Mouse (Mus musculus): ENCODE measurements at regions not wholly inside any gene's neighbourhood (a gene's known extent, or its start where the extent isn't known, plus 50 kb on each side); places are given as distances from the start of the nearest gene placed in this dataset.

GRCm38 (mm10) chr10:43769026-43769425 is 132.5 kb downstream of the Qrsl1 start:
- 78% methylated on average over 3 of the region's 3 CpGs for WGBS
- no peak for ATAC-seq (ENCODE audit: low FRiP score, low TSS enrichment)
- H3K9me3 ChIP-seq (ENCODE audit: control insufficient read depth, low read length) = no peaks in the 10 kb centered on the region

DNA sequence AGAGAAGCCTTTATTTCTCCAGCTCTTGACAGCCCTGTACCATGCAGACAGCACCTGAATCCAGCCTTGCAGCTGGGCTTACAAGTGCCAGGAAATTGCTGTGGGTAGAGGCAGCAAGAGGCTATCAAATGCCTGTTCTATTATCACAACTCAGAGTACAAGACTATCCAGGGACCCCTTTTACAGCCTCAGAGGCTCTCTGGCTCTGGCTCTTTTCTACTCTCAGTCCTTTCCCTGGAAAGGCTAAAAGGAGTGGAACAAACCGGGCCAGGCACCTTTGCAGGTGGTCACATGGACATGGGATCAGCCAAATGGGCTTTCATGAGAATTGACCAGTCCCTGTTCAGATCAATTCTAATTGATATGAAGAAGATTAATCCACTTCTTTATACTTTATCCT is 125.7 kb downstream of the Qrsl1 start:
- DNase-seq (no peak), ATAC-seq (ENCODE audit: low FRiP score, low TSS enrichment) (no peak)
- H3K36me3 ChIP-seq (ENCODE audit: control insufficient read depth, insufficient read depth, low read length) = no peaks in the 10 kb centered on the region
- 90% methylated on average over 1 of the region's 1 CpGs for WGBS
- H3K9ac ChIP-seq (replicated peaks; ENCODE audit: low read length) = no peak overlapping the region
- no peaks in the 10 kb centered on the region for H3K9me3 ChIP-seq (ENCODE audit: control insufficient read depth, low read length)
- no peaks in the 10 kb centered on the region for H3K27me3 ChIP-seq (ENCODE audit: control insufficient read depth, insufficient read depth, low read length)
- no peak overlapping the region for H3K4me2 ChIP-seq (ENCODE audit: low read length)
- H3K4me3 ChIP-seq (replicated peaks; ENCODE audit: low read depth, low read length) = no peak overlapping the region
- H3K27ac ChIP-seq (replicated peaks; ENCODE audit: low read depth, low read length) = no peak overlapping the region
- H3K4me1 ChIP-seq (ENCODE audit: control insufficient read depth, insufficient read depth, low read length) = no peaks in the 10 kb centered on the region

More at GRCm38 (mm10) chr10:43769026-43769425, 132.5 kb downstream of the Qrsl1 start:
- H3K4me3 ChIP-seq (replicated peaks; ENCODE audit: low read depth, low read length) = no peak overlapping the region
- H3K27ac ChIP-seq (replicated peaks; ENCODE audit: low read depth, low read length) = no peak overlapping the region
- no peak overlapping the region for H3K9ac ChIP-seq (replicated peaks; ENCODE audit: low read length)
- H3K4me1 ChIP-seq (ENCODE audit: control insufficient read depth, insufficient read depth, low read length) = no peaks in the 10 kb centered on the region
- no peaks in the 10 kb centered on the region for H3K27me3 ChIP-seq (ENCODE audit: control insufficient read depth, insufficient read depth, low read length)
- H3K4me2 ChIP-seq (ENCODE audit: low read length) = no peak overlapping the region
- DNase-seq = no peak
- no peaks in the 10 kb centered on the region for H3K36me3 ChIP-seq (ENCODE audit: control insufficient read depth, insufficient read depth, low read length)

DNA sequence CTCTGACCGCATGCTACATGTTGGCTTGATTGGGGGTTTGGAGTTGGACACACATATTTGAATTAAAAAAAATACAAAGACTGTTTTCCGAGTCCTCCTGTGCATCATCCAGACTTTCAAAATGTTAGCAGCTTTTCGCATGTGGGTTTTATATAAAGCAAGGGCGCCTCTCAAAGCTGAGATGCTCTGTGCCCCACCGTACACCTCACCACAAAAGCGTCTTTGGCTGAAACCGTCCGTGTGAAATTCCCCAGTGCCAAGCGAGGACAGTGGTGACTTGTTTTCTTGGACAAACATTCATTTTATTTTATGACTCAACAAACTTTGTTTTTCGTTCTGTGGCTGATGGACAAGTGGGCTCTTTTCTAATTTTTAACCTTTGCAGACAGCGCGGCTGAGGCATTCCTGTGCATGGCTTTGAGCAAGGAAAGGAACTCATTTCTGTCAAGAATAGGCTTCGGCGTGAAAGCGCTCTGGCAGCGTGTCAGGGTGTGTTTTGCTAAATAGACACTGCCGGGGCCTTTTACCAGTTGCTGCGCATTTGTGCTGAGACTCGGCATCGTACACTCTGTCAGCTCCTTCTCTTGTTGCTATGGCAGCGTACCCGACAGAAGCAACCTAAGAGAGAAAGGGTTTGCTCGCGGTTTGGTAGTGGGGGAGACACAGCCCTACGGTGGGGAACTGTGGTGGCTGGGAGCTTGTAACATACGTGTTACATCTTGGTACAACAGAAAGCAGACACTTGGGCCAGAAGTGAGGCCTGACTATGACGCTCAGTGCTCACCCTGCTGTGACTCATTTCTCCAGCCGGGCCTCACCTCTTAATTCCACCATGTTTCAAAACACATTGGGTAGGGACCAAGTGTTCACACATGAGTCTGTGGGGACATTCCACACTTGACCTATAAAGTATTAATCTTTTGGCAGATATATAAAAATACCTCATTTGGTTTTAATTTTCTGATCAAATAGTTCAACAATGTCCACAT is 123.6 kb downstream of the Qrsl1 start:
- DNase-seq (peak; percentile 39), ATAC-seq (ENCODE audit: low FRiP score, low TSS enrichment) (no peak)
- H3K9me3 ChIP-seq (ENCODE audit: control insufficient read depth, low read length) = peaks cover 7% of the 10 kb centered on the region; the same call in 1 of the 2 replicates
- no peak overlapping the region for H3K4me2 ChIP-seq (ENCODE audit: low read length)
- no peak overlapping the region for H3K27ac ChIP-seq (replicated peaks; ENCODE audit: low read depth, low read length)
- 71% methylated on average over 28 of the region's 28 CpGs for WGBS
- H3K36me3 ChIP-seq (ENCODE audit: control insufficient read depth, insufficient read depth, low read length) = no peaks in the 10 kb centered on the region
- H3K9ac ChIP-seq (replicated peaks; ENCODE audit: low read length) = no peak overlapping the region
- no peak overlapping the region for H3K4me3 ChIP-seq (replicated peaks; ENCODE audit: low read depth, low read length)
- no peaks in the 10 kb centered on the region for H3K4me1 ChIP-seq (ENCODE audit: control insufficient read depth, insufficient read depth, low read length)
- H3K27me3 ChIP-seq (ENCODE audit: control insufficient read depth, insufficient read depth, low read length) = no peaks in the 10 kb centered on the region

DNA sequence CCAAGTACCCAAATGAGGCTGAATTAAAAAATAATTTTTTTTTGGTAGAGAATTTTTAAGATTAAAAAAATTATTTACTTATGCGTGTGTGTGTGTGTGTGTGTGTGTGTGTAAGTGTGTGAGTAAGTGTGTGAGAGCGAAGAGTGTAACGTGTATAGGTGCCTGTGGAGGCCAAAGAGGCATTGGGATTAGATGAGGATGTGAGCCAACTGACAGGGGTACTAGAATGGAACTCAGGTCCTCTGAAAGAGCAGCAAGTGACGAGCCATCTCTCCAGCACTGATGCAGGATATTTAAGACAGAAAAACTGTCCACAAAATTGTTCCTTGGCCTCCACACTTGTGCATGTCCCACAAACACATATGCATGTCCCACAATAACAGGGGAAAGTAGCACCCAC is 121.0 kb downstream of the Qrsl1 start:
- 88% methylated on average over 4 of the region's 4 CpGs for WGBS
- Histone ChIP-seq H3K9me3 (ENCODE audit: control insufficient read depth, low read length) (peaks cover 7% of the 10 kb centered on the region; the same call in 1 of the 2 replicates), H3K36me3 (ENCODE audit: control insufficient read depth, insufficient read depth, low read length) (no peaks in the 10 kb centered on the region), H3K9ac (replicated peaks; ENCODE audit: low read length) (no peak overlapping the region), H3K27me3 (ENCODE audit: control insufficient read depth, insufficient read depth, low read length) (no peaks in the 10 kb centered on the region), H3K27ac (replicated peaks; ENCODE audit: low read depth, low read length) (no peak overlapping the region), H3K4me3 (replicated peaks; ENCODE audit: low read depth, low read length) (no peak overlapping the region), H3K4me1 (ENCODE audit: control insufficient read depth, insufficient read depth, low read length) (no peaks in the 10 kb centered on the region), H3K4me2 (ENCODE audit: low read length) (no peak overlapping the region)
- no peak for DNase-seq
- ATAC-seq (ENCODE audit: low FRiP score, low TSS enrichment) = no peak

- WGBS = 89% methylated on average over 3 of the region's 3 CpGs
- Histone ChIP-seq H3K4me2 (ENCODE audit: low read length) (no peak overlapping the region), H3K9ac (replicated peaks; ENCODE audit: low read length) (no peak overlapping the region), H3K9me3 (ENCODE audit: control insufficient read depth, low read length) (peaks cover 7% of the 10 kb centered on the region; the same call in 1 of the 2 replicates), H3K27ac (replicated peaks; ENCODE audit: low read depth, low read length) (no peak overlapping the region), H3K4me3 (replicated peaks; ENCODE audit: low read depth, low read length) (no peak overlapping the region), H3K27me3 (ENCODE audit: control insufficient read depth, insufficient read depth, low read length) (no peaks in the 10 kb centered on the region), H3K4me1 (ENCODE audit: control insufficient read depth, insufficient read depth, low read length) (no peaks in the 10 kb centered on the region), H3K36me3 (ENCODE audit: control insufficient read depth, insufficient read depth, low read length) (no peaks in the 10 kb centered on the region)
- no peak for ATAC-seq (ENCODE audit: low FRiP score, low TSS enrichment)
- no peak for DNase-seq
Observed at GRCm38 (mm10) chr10:43783304-43783703, 118.2 kb downstream of the Qrsl1 start.

DNA sequence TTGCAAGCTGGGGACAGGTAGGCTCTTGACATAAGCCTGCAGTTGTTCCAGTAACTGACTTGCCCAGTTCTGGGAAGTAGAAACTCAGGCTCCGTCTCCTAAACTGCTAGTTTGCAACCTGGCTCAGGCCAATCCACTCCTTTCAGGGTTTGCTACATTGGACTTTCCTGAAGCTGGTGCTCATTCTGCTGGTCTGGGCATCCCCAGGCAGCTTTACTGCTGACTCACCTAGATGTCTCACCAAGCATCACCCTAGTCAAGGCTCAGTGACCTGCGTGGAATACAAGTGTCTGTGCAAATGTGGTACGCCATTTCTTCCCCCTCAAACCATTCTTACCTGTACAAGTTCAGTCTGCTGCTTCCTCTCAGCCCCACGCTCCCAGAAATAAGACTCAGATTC is 110.8 kb downstream of the Qrsl1 start:
- Histone ChIP-seq H3K36me3 (ENCODE audit: control insufficient read depth, insufficient read depth, low read length) (no peaks in the 10 kb centered on the region), H3K9ac (replicated peaks; ENCODE audit: low read length) (no peak overlapping the region)
- DNase-seq = no peak

GRCm38 (mm10) chr10:43791525-43792021 is 110.0 kb downstream of the Qrsl1 start:
- H3K4me2 ChIP-seq (ENCODE audit: low read length) = no peak overlapping the region

More for the DNA sequence above, 110.8 kb downstream of the Qrsl1 start:
- H3K27me3 ChIP-seq (ENCODE audit: control insufficient read depth, insufficient read depth, low read length) = no peaks in the 10 kb centered on the region
- ATAC-seq (ENCODE audit: low FRiP score, low TSS enrichment) = no peak
- no peak overlapping the region for H3K27ac ChIP-seq (replicated peaks; ENCODE audit: low read depth, low read length)
- H3K4me2 ChIP-seq (ENCODE audit: low read length) = no peak overlapping the region
- H3K4me1 ChIP-seq (ENCODE audit: control insufficient read depth, insufficient read depth, low read length) = no peaks in the 10 kb centered on the region
- 90% methylated on average over 4 of the region's 4 CpGs for WGBS
- H3K4me3 ChIP-seq (replicated peaks; ENCODE audit: low read depth, low read length) = no peak overlapping the region
- no peaks in the 10 kb centered on the region for H3K9me3 ChIP-seq (ENCODE audit: control insufficient read depth, low read length)

GRCm38 (mm10) chr10:43792618-43793017 is 108.9 kb downstream of the Qrsl1 start:
- whole genome bisulfite sequencing = 66% methylated on average over 3 of the region's 3 CpGs

More at GRCm38 (mm10) chr10:43791525-43792021, 110.0 kb downstream of the Qrsl1 start:
- no peaks in the 10 kb centered on the region for H3K4me1 ChIP-seq (ENCODE audit: control insufficient read depth, insufficient read depth, low read length)
- no peak overlapping the region for H3K9ac ChIP-seq (replicated peaks; ENCODE audit: low read length)
- no peak overlapping the region for H3K27ac ChIP-seq (replicated peaks; ENCODE audit: low read depth, low read length)
- WGBS = 95% methylated on average over 4 of the region's 4 CpGs
- H3K4me3 ChIP-seq (replicated peaks; ENCODE audit: low read depth, low read length) = no peak overlapping the region
- no peaks in the 10 kb centered on the region for H3K27me3 ChIP-seq (ENCODE audit: control insufficient read depth, insufficient read depth, low read length)
- no peak for ATAC-seq (ENCODE audit: low FRiP score, low TSS enrichment)
- no peaks in the 10 kb centered on the region for H3K36me3 ChIP-seq (ENCODE audit: control insufficient read depth, insufficient read depth, low read length)
- H3K9me3 ChIP-seq (ENCODE audit: control insufficient read depth, low read length) = no peaks in the 10 kb centered on the region
- DNase-seq = no peak

DNA sequence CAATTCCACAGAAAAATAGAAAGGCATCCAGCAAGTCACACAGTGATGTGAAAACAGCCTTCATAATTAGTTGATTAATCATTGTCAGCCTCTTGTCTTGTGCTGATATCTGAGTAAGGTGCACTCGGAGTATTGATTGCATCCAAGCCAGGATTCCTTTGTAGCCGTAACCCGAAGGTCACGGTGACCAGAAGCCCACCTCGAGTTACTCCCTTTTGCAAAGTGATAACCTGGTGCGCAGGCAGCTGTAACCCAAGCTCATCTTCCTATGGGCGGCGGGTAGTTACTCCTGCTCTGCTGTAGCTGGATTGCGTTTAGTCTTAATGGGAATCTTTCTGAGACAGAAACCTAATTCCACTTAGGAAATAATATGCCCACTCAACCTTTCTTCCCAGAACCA is 107.0 kb downstream of the Qrsl1 start:
- no peaks in the 10 kb centered on the region for H3K27me3 ChIP-seq (ENCODE audit: control insufficient read depth, insufficient read depth, low read length)
- H3K9me3 ChIP-seq (ENCODE audit: control insufficient read depth, low read length) = no peaks in the 10 kb centered on the region
- ATAC-seq (ENCODE audit: low FRiP score, low TSS enrichment) (no peak), DNase-seq (no peak)
- H3K4me1 ChIP-seq (ENCODE audit: control insufficient read depth, insufficient read depth, low read length) = no peaks in the 10 kb centered on the region
- 90% methylated on average over 9 of the region's 9 CpGs for WGBS
- H3K36me3 ChIP-seq (ENCODE audit: control insufficient read depth, insufficient read depth, low read length) = no peaks in the 10 kb centered on the region
- no peak overlapping the region for H3K4me3 ChIP-seq (replicated peaks; ENCODE audit: low read depth, low read length)
- H3K4me2 ChIP-seq (ENCODE audit: low read length) = no peak overlapping the region
- H3K27ac ChIP-seq (replicated peaks; ENCODE audit: low read depth, low read length) = no peak overlapping the region
- H3K9ac ChIP-seq (replicated peaks; ENCODE audit: low read length) = no peak overlapping the region

More at GRCm38 (mm10) chr10:43792618-43793017, 108.9 kb downstream of the Qrsl1 start:
- Histone ChIP-seq H3K9ac (replicated peaks; ENCODE audit: low read length) (no peak overlapping the region), H3K4me2 (ENCODE audit: low read length) (no peak overlapping the region), H3K27me3 (ENCODE audit: control insufficient read depth, insufficient read depth, low read length) (no peaks in the 10 kb centered on the region), H3K9me3 (ENCODE audit: control insufficient read depth, low read length) (no peaks in the 10 kb centered on the region), H3K4me3 (replicated peaks; ENCODE audit: low read depth, low read length) (no peak overlapping the region), H3K27ac (replicated peaks; ENCODE audit: low read depth, low read length) (no peak overlapping the region), H3K36me3 (ENCODE audit: control insufficient read depth, insufficient read depth, low read length) (no peaks in the 10 kb centered on the region), H3K4me1 (ENCODE audit: control insufficient read depth, insufficient read depth, low read length) (no peaks in the 10 kb centered on the region)
- ATAC-seq (ENCODE audit: low FRiP score, low TSS enrichment) (no peak), DNase-seq (no peak)

All from midbrain, embryonic 14.5 days (tissue).